Mouse (Mus musculus) adrenal gland (tissue): ENCODE measurements at regions not wholly inside any gene's neighbourhood (a gene's known extent, or its start where the extent isn't known, plus 50 kb on each side); places are given as distances from the start of the nearest gene placed in this dataset.

Source experiments
- intact Hi-C: fragments of 180-260 bp; cut with DNase I; formaldehyde crosslinking; loops from one replicate; pipeline ENCODE4 v1.15.1; 2025

DNA sequence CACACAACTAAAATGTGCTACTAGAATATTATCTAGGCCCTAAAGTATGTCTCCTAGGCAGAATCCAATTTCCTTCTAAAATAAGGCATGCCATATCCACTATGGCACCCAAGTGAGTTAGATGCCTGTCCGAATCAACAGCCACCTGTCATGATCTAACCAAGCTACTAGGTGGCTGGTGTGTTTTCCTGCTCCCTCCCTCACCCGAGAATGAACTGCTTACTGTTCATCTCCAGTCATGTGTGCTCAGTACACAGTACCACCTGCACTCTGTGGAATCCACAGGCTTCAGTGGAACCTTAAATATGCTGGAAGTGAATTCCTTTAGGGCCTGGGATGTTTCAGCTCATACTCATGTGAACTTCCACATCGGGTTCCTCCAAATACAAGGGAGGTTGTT, 121.2 kb upstream of the Zfand5 start:
- intact Hi-C loops, result no loop called here

DNA sequence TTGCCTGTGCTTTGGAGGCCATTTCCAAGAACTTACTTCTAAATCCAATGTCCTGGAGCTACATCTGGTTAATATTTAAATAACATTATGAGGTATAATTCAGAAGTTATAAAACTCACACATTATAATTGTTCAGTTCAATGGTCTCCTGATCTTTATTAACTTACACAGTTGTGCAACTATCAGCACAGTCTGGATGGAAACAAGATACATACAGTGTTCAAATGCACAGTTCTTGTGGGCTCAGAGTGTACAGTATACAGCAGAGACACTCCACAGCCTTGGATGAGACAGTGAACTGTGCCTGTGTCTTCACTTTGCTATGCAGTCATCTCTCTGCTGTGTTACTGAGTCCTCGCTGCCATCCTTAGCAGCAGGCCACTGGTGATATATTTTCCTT, 121.8 kb upstream of the Zfand5 start:
- intact Hi-C loops, result no loop called here

DNA sequence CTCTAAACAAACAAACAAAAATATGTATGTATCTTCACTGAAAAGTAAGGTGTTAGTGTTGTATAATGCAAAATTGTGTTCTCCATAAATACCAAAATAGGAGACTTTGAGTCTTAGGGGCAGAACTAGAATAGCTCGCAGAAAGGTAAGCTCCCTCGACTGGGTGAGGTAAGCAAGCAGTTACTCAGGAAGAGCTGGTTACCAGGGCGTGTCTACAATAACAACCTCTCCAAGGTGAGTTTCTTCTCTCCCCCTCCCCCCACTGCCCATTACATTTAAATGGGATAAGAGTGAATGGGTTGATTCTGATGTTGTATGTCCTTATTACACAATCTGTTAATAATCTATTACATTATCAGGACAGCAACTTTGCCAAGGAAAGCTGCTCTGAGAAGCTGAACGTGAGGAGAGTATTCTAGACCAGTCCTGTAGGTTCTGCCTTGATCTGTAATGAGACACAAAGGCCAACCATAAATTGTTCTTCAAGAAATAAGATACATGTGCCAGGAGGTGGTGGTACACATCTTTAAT, 125.2 kb upstream of the Zfand5 start:
- intact Hi-C loops, result no loop called here

DNA sequence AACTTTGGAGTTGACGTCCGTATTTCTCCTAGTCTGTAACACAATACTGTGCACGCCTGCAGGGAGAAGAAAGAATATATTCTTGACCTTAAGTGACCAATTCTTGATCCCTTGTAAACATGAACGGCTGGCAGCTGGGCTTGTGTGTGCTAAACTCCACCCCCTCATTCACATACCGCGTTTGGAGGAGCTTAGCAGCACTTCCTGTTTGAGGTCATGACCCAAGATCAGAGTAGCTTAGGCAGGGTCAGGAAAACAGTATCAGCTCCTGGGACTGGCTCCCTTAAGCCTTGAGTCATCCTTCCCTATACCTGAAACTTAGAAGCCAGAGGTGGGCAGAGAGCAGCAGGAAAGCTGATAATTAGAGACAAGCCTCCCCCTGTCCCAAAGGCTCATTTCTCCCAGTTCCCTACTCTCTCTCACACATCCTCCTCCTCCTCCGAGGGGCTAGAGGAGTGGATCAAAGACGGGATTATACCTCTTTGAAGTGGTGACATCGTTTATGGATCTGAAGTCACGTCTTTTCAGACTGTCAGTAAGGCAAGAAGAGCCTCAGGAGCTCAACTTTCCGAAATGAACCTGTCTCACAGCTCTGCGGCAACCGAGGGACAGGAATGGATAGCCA, 127.3 kb upstream of the Zfand5 start:
- intact Hi-C loops, result no loop called here

DNA sequence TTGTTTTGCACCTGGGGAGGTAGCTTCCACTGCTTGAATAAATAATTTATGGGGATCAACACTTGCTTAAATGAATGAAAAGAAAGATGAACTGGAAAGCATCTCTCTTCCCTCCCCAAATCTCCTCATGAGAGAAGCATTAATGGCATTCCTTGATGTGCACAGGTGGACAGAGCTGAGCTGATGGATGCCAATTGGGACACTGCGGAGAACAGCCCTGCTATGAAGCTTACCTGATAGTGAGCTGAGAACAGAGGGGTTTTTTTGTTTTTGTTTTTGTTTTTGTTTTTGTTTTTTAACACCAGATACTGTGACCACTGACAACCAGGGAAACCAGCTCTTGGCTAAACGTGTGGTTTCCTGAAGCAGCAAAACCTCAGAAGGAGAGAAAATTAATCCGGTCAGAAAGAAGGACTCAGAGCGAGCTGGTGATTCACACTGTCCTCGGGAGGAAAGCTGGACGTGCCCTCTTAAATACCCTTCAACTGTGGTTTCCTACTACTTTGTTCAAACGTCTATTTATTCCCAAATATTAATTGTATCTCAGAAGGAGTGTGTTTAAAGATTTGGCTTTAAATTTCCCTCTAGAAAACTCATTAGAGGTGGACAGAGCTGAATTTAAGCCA, 128.0 kb upstream of the Zfand5 start:
- intact Hi-C loops, result no loop called here

DNA sequence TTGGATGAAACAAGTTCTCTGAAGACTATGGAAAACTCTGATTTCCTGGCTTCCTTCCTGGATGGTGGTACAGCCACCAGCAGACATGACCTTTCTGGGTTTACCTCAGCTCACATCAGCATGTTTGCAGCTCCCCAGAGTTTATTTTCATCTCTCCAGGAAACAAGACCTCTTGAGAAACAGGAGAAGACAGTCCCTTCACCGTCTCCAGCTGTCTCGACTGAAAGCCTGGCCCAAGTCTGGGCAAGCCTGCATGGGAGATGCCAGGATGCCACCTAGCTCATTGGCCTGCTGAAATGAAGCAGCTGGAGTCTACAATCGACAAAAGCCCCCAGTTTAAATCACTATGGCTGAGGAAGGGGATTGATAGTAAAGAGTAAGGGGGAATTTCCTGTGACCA, 131.6 kb upstream of the Zfand5 start:
- intact Hi-C loops, result no loop called here

DNA sequence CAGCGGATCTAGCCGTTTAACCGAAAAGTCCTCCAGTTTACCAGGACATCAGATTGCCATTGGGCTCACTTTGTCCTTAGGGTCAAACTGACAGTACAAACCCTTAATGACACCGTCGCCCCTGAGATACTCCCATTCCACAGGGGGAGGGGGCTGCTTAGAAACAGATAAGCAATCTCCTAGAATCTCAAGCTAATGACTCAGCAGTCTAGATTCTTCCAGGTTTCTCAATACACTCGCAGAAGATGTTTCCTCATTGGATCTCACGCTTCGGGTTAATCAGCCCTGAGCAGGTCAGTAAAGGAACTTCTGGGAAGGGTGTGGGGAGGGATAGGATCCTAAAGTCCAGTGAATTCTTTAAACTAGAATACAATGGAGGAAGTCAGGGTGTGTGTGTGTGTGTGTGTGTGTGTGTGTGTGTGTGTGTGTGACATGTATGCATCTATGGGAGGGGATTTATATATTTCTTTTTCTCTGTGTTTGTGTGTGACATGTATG, 133.0 kb upstream of the Zfand5 start:
- intact Hi-C loops, result no loop called here

DNA sequence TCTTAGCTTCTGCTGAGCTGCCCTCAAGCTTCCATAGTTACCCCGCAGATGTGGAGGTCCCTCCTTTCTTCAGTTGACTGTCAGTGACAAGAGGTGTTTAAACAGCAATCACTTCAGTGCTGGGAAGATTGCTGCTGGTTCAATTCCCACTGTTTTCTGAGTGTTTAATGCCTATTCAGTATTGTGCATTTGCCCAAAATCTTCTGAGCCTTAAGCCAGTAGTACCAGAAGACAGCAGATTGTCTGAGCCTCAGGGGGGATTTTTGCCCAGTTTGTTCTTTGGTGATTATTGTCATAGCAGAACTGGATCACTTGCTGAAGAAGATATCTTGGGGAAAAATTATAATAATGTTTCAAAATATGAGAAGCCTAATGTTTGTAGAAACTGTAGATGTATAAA, 135.3 kb upstream of the Zfand5 start:
- intact Hi-C loops, result no loop called here

DNA sequence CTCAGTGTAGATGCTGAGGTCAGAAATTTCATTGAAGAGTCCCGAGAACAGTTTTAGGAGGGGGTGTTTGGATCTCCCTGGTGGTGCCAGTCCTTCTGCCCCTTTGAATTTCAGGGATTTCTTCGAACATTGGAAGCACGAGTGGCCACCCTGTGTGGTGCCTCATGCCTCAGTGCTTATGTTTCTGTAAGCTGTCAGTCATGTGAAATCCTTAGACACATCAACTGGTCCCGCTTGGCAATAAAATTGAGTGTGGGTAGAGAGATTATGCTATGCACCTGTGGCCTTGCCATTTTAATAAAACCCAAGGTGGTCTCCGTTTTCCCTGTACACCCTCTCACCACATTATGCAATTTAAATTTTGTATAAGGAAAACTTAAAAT, 136.1 kb upstream of the Zfand5 start:
- intact Hi-C loops, result no loop called here

DNA sequence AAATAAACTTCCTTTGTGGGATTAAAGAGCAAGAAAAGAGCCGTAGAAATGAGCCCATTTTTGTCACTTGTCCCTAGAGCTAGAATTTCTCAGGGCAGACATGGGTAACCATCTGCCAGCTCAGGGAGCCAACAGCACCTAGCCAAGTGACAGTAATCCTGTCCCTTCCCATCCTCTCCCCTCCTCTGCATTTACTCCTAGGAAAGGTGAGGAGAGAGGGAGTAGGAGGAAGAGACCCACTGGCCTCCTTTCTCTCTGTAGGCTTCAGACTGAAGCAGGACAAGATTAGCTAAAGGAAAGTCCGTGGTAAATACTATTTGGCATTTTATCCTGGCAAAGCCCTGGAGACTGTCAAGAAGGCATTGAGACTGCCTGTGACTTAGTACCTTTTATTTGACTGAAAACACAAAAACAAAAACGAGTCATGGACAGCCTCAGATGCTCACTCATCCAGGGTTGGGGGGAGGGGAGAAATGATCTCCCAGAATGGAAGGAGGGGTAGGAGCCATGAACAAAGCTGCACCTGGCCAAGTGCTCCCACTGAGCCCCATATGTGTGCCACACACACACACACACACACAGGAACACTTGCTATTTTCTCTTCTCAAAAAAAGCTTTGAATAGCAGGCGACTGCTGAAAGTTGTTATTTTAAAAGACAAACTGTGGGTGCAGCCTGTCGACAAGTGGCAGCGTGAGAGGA, 136.6 kb upstream of the Zfand5 start:
- intact Hi-C loops, result no loop called here

DNA sequence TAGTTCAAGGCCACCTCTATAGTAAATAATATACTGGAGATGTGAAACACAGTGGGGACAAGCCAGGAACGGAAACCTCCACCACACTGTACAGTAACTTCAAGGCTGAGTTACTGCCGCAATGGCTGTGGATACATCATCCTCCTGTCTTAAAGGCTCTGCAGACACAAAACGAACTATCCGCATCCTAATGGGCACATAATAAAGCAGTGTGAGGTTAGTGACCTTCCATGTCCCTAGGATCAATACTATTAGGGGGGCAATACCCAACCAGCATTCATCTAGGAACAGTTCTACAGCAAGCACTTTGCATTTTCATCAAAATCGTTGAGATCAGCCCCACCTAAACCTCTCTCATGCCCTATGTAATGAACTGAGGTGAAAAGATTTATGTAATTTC, 142.4 kb upstream of the Zfand5 start:
- intact Hi-C loops, result no loop called here

DNA sequence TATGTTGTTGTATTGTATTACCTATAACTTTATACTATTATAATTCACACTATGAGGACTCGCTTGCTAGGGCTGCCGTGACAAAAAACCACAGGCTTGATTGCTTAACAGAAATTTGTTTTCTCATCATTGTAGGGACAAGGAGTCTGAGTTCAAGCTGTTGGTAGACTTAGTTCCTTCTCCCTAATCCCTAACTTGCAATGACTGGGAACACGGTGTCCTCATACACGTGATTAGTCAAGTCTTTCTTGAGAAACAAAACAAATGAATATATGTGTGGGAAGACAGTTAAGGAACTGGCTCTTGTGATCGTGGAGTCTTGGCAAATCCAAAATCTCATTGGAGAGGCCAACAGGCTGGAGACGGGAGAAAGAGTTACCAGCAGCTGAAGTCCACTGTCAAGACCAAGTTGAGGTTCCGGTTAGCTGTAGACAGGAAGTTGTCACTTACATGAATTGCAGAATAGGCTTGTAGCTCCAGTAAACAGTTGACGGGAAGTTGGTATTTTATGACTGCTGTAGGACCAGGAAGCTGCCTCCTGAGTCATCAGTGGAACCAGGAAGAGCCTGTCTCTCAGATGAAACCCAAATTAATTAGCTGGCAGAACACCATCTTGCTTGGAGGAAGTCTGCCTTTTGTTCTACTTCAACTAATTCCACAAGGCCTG, 144.9 kb upstream of the Zfand5 start:
- intact Hi-C loops, result no loop called here

DNA sequence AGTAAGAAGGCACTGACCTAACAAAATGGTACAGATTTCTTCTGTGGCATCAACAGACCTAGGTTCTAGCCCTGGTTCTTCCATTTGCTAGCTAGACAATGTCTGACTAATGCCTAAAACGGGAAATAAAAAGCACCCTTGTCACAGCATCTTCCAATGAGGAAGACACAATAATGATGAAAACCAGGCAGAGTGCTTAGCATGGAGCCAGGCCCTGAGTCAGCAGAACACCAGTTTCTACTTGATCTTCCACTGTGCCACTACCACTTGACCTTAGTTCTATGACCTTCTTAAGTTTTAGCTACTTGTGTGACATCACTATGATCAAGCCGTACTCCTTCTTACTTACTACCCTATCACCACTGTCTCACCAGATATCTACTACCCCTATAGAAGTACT, 145.4 kb upstream of the Zfand5 start:
- intact Hi-C loops, result no loop called here

DNA sequence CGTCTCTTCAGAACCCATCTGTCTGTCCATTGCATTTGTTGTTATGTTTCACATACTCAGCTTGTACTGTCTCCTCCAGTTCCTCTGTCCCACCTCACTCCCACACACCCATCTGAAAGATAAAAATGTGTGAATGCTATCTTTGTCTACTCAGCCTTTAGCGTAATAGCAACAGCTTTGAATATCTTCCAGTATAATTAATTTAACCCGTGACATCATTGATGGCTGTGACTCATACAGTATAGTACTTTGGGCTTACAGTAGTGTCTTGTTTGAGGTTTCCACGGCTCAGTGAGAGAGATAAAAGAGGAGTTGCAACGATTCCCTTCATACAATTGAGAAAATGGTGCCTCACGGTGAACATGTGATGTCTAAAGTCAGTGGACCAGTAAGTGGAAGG, 152.6 kb upstream of the Zfand5 start:
- intact Hi-C loops, result no loop called here

DNA sequence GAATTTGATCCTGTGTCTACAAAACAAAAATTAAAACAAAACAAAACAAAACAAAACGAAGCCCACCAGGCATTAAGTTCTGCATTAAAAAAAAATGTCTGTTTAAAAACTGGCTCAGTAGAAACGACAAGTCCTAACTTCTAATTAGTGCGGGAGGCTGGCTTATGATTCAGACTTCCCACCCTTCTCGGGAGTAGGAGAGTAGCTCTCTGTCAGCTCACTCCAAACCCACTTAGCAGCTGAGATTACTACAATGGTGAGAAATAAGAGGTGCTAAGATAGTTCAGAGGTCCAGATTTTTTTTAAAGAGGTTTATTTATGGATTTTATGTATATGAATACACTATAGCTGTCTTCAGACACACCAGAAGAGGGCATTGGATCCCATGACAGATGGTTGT, 153.3 kb upstream of the Zfand5 start:
- intact Hi-C loops, result no loop called here

DNA sequence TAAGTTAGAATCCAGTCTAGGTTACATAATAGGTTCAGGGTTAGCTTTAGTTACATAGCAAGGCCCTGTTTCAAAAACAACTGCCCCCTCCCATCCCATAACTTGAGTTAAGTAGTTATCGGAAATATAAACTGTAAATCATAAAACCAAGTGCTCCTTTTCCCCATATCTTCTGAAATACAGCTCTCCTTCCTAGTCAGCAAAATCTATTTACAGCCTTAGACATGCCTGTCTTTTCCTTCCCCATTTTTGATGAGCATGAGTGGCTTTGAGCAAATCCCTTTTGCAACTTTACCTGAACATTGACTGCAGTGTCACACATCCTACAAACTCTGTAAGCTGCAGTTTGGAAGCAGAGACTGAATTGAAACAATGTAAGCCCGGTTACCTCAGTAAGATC, 156.4 kb upstream of the Zfand5 start:
- intact Hi-C loops, result no loop called here

DNA sequence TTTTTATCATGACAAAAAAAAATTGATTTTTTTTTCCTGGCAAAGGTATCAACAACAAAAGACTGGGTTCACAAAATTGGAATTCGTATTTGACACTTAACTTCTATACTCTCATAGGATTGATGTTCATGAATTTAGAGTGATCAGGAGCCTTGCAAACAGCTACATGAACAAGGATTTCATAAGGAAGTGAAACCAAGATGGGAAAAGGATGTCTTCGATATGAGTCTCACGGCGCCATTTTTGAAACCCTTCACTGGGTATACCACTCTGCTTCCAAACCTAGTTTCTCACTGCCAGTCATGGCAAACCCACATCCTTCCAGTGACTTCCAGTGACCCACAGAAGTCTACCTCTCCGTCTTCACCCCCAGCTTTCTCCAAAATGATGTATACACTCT, 157.8 kb upstream of the Tmc1 start:
- intact Hi-C loops, result no loop called here

DNA sequence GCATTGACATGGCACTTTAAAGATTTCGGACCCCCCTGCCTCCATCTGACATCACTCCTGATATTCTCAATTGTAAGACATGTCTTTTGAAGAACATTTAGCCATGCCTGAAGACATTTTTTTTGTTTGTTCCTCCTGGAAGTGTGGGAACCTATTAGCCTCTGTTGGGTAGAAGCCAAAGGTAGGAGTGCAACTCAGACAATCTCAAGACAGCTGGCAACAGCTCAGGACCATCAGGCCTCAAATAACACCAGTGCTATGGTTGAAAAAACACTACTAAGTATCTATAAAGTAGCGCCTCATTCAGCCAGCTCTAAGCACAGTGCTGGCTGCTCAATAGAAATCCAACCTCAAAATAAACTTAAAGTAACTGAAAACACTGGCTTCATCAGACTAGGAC, 154.3 kb upstream of the Tmc1 start:
- intact Hi-C loops, result loop anchor here (5.0 to 10.0 kb wide), 2 partner anchors 66 to 164 kb away; partner anchors contain the start of gene Zfand5

DNA sequence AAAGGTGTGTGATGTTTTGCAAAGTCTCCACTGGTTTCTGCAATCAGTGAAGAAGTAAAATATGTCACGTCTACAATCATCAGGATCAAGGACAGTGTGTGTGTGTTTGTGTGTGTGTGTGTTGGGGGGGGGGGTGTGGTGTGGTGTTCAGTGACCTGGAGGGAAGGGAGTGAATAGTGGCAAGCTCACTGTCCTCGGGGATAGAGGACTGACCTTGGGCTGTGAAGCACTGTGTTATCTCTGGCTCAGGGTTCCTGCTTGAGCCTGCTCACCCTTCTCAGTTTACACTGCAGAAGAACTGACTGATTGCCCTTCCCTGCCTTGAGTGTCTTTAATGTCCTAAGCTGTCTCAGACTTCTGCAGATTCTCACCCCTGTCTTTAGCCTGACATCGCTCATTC, 153.7 kb upstream of the Tmc1 start:
- intact Hi-C loops, result loop anchor here (2.0 to 10.0 kb wide), 3 partner anchors 67 to 165 kb away; partner anchors contain the start of gene Zfand5

DNA sequence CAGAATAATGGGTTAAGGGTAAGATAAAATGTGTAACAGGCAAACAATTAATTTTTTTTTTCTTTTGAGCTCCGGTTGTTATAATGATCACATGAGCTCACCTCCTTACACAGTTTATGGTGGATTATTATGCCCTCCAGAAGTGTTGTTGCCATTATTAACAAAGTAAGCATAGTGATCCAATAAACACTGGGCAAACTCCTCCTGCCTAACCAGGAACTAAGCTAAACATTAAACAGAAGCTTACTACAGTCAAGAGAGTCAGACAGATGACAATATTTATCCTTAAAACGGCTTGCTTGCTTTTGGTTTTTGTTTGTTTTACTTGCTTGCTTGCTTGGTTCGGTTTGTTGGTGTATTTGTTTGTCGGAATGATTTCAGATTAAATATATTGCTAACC, 153.3 kb upstream of the Tmc1 start:
- intact Hi-C loops, result loop anchor here (2.0 to 10.0 kb wide), 3 partner anchors 68 to 165 kb away; partner anchors contain the start of gene Zfand5

DNA sequence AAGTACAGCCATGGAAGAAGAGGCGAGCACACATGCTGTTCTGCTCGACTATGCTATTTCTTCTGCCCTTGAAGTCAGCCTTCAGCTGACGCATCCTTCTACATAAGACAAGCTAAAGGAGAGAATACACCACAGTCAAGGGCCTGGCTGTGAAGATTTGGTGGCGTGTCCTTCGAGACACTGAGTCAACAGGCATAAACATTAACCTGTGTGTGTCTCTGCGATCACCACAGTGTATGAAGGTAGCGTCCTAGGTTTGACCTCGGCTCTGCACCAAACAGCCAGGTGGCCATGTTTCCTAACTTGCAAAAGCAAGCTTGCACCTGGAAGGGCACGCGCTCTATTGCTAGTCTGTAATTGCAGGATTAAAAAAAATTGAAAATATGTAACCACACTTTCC, 152.8 kb upstream of the Tmc1 start:
- intact Hi-C loops, result loop anchor here (2.0 to 10.0 kb wide), 3 partner anchors 68 to 166 kb away; partner anchors contain the start of gene Zfand5

DNA sequence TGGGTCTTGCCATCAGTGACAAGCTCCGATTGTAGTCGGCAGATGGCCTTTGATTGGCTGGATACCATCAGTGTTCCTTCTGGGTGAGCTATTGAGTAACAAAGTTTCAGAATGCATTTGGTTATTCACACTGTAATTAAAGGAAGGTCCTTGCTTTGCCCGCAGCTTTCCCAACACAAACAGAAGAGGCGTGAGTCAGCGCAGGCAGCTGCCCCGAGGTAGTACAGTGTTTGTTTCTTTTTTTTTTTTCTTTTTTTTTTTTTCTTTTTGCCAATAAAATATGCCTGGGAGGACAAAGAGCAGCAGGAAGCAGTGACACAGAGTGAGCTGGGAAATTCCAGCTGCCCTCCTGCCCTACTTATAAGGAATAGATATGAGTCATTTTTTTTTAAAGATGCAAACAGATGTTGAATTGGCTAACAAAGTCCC, 152.3 kb upstream of the Tmc1 start:
- intact Hi-C loops, result loop anchor here (2.0 to 10.0 kb wide), 3 partner anchors 67 to 166 kb away; partner anchors contain the start of gene Zfand5
